Mouse (Mus musculus) small intestine, adult 2 months (tissue): Measurements from ENCODE around the gene Ip6k3.
A peak's percentile ranks its signal among the peaks of the same experiment; 100 is the strongest.

ENCODE experiments used
- CTCF ChIP-seq: fragments of 200-500 bp; IDR thresholded peaks from 2 replicates; pipeline ENCODE4 v1.5.1; 2012; ENCODE audit warnings: low read depth, mild to moderate bottlenecking, control low read depth, inconsistent platforms, low read length, moderate library complexity, mixed read lengths; ENCODE audit not compliant: insufficient replicate concordance, insufficient read length; ENCODE audit errors: extremely low read depth
- POLR2A ChIP-seq: fragments of 200-500 bp; IDR thresholded peaks from 2 replicates; pipeline ENCODE4 v1.6.1; 2012; ENCODE audit warnings: low read depth, mild to moderate bottlenecking, control low read depth, inconsistent platforms, low read length, moderate library complexity

- TF ChIP-seq POLR2A (no peak), CTCF (peak; percentile 44; the same call in 1 of the 2 replicates)
Measured at GRCm38 (mm10) chr17:27165054-27165773, 2.4 kb downstream of the Ip6k3 start.
